Mouse (Mus musculus): ENCODE results near the gene Mixl1.
A peak's percentile ranks its signal among the peaks of the same experiment; 100 is the strongest.

Gene Mixl1

DNA sequence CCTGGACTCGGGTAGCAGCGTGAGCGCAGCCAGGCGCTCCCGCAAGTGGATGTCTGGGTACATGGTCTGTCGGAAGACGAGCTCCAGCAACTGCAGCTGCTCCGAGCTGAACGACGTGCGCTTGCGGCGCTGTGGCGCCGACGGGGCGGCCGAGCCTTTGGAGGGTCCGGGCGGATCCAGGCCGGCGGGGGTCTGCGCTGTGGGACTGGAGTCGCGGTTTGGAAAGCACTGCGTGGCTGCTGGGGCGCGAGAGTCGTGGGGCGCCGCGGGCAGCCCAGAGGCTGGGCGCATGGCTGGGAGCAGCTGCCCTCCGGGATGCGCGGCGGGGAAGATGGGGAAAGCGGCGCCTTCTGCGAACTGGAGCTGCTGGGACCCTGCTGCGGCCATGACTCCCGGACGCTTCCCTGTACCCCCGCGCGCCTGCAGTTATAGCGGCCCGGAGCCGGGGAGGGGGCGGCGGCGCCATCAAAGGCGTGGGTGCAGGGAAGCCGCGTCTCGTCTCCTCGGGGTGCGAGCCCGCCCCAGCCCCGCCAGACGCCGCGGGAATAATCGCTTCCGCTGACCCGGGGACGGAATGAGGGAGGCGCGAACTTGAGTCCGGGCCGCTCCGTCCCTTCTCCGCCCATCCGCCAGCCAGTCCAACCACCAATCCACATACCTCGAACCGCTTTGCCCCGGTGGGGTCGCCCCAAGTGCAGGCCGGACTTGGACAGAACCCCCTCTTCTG is at the start of gene Mixl1:
Gene Mixl1, minus strand, starts transcription at position 409 of the 727 bp plus-strand sequence.
- no peak for DNase-seq (ENCODE audit: low spot score in 2 of 2)

DNA sequence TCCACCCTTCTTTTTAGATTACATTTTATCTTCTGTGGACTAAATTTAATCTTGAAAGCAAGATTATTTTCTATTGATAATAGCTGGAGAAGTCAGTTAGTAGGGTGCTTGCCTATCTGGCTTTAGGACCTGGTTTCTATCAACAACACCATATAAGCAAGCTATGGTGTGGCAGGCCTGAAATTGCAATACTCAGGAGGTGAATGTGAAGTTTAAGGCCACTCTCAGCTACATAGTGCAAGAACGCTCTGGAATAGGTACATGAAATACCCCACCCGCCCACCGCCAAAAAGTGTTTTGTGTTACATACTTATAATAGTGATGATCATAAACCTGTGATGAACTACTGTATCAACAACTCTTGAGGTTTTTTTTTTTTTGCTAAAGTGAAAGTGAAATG is 32.4 kb upstream of the Mixl1 start:
- no peak for DNase-seq (ENCODE audit: low spot score in 2 of 2)

DNA sequence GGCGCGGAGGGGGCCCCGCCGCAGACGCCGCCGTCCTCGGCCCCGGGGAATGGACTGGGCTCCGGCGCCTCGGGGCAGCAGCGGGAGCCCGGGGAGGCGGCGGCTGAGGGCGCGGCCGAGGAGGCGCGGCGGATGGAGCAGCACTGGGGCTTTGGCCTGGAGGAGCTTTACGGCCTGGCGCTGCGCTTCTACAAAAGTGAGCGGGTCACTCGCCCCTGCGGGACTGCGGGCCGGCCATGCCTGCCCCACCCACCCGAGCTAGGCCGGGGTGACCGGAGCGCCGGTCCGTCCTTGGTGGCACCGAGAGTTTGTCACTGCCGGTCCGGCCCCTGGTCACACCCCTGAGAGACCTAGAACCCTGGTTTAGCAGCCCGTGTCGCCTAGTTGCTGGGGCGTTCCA is 29.3 kb upstream of the Mixl1 start:
- peak in 1 of 2 experiments; percentile 67 for DNase-seq (ENCODE audit: low spot score in 2 of 2)

DNA sequence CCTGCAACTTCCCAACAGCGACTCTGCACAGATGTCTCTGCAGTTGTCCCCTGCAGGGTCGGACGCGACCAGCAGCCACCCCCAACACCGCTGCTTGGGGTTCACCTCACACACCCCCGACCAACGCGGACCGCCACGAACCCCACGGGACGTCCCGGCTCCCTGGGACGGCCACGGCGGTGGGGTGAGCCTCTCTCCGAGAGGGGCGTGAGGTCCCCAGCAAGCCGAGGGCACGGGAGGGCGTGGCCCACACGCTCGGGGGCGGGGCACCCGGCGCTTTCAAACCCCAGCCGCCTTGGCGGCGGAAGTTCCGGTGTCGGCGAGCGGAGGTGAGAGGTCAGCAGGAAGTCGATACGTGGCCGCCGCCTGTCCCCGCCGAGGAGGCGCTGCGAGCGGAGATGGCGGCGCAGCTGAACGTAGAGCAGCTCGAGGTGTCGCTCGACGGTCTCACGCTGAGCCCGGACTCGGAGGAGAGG is 28.9 kb upstream of the Mixl1 start, which contains the start of gene Acbd3:
Gene Acbd3, plus strand, starts transcription at position 340 of the 476 bp plus-strand sequence.
- DNase-seq (ENCODE audit: low spot score in 2 of 2) = peak; percentile 90 to 93

DNA sequence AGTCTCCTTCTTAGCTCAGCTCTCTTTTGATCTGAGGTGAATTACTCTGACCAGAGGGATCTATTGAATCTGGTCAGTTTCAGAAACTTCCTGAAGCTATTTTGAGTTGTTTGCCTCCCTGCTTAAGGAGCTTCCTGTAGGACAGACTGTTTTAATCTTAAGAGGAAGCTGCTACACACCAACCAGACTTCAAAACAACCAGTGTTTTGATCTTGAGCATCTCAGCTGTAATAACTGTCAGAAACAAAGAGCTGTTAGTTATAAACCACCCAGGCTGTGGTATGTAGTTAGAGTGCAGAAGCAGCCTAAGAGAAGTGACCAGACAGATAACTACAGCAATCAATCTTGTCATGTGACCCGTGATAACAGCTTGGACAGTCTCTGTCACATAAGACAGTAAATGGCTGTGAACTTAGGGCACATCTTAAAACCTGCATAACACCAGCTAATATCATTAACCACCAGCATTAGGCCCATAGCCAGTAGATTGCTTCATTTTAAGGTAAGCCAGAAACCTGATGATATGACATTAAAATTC is 26.9 kb upstream of the Mixl1 start:
- DNase-seq (ENCODE audit: low spot score in 2 of 2) = no peak

DNA sequence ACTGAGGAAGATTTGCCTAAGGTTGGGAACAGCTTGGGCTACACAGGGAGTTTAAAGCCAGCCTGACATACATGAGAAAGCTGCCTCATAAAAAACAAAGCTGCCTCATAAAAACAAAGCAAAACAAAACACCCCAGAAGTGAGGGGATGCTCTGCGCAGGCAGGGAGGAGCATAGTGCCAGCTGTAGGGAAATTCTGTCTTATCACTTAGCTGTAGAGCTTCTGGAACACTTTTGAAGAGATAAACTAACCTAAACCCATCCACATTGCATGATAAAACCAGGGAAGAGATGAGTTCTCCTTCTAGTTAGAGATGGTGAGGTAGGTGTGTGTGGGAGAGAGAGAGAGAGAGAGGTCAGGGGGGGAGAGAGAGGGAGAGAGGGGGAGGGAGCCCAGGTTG is 25.8 kb upstream of the Mixl1 start:
- no peak for DNase-seq (ENCODE audit: low spot score in 2 of 2)

DNA sequence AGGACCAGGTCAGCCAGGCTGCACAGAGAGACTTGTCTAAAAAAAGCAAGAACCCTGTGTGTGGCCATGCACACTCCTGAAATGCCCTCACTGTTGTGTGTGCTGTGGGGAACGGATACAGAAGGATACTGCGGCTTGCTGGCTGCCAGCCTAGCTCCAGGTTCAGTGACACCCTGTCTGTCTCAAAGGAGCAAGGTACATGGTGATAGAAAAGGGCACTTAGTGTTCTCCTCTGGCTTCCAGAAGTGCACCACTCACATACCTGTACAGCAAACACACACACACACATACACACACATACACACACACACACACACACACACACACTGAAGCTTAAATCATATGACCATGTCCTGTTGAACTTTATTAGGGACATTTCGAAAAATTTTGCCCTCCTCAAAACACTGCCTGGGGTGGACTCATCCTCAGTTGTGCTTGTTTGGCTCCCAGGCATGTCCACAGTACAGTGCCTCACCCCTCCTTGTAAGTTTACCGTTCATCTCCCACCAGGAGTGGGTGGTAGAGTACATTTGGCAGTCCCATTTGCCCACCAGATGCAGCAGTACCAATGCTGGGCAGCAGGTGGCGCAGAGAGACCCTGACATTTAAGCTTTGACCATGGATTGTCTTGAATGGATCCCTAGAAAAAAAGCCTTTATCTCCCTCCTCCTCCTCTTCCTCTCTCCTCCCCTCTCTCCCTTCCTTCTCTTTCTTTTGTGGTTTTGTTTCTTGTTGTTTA is 23.3 kb upstream of the Mixl1 start:
- peak; percentile 66 to 90 for DNase-seq (ENCODE audit: low spot score in 2 of 2)

DNA sequence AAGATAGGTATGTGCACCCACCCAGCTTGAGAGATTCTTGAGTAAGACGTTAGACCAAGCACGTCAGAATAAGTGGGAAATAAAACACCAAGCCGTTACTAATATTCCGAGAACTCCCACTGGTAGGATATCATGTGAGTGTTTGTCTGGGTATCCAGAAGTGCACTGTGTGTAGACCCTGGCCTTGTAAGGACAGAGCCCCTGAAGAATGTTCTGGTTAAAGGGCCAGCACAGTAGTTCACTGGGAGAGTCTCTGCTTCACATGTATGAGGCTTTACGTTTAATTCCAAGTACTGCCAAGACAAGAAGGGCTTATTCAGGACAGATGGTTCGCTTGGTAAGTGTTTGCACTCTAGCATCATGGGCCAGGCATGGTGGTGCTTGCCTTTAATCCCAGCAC is 22.6 kb upstream of the Mixl1 start:
- no peak for DNase-seq (ENCODE audit: low spot score in 2 of 2)

DNA sequence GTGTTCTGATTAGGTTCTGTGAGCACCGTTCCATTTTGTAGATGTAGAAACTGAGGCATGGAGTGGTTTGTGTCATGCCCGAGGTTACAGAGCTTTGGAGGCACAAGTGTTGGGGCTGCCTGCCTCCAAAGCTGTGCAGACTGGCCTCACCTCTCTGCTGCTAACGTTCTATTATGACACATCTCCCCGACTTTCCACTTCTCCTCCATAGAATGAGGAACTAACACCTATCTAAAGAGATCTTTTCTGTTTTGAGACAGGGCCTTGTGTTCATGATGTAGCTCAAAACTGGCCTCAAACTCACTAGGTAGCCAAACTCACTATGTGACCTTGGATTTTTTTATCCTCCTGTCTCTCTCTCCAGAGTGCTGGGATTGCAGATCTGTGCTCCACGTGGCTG is 21.9 kb upstream of the Mixl1 start:
- no peak for DNase-seq (ENCODE audit: low spot score in 2 of 2)

DNA sequence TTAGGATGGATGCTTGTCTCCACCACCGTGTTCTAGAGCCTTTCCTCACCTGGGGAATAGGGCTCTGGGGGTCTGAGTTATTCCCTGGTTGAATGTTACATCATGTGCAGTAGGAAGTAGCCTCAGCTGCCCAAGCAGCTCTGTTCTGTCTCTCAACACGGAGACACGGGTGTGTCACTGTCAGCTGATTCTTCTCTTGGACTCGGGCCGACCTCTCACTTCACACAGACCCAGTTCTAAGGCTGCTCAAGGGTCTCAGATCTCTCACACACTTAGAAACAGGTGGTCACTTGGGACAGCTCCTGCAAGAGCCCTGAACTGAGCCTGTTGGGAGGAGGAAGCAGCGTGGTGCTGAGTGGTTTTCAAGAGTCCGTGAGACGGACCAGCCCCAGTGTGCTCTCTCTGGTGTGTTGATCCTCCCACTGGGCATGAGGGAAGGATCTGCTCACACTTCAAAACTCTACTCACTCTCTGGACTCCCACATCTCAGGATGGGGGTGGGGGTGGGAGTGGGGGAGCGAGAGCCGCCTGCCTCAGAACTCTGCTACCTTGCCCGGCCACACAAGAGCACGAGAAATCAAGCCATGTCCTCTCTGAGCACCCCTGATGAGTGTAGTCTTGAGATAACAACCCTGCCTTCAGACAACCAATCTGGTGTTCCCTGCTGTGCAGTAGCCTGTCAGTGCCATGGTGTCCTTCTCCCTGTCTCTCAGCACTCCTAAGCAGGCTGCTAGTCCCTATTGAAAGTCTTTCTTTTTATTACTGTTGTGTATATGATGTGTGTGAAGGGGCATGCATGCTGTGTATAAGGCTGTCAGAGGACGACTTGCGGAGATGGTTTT is 12.3 kb upstream of the Mixl1 start:
- no peak for DNase-seq (ENCODE audit: low spot score in 2 of 2)

DNA sequence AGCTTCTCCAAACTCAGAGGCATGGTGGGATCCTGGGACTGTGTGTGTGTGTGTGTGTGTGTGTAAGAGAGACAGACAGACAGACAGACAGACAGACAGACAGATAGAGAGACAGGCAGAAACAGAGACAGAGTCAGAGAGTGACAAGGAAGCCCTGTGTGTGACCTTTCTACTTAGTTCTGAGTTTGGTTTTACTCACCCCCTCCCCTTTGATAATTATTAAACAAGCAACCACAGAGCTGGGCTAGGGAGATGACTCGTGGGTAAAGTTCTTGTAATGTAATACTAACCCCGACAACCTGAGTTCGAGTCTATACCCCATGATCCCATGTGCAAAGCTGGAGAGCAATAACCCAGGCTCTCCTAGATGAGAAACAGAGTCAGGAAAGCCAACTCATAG is 11.0 kb upstream of the Mixl1 start:
- no peak for DNase-seq (ENCODE audit: low spot score in 2 of 2)

DNA sequence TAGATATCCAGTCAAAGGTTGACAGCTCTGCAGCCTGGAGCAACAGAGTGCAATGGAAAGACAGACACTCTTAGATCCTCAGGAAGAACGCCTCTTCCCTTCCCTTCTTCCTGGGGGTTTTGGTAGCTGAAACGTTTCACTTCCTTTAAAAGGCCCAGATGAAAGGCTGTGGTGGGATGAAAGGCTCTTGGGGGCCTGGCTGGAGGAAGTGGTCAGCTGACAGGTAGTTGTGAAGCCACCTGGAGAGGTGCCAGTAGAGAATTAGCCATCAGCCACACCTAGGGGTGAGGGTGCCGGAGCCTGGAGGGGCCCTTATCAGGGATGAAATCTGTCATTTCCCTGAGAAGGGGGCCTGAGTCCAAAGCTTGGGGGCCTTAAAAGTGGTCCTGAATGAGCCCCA is 10.5 kb upstream of the Mixl1 start:
- no peak for DNase-seq (ENCODE audit: low spot score in 2 of 2)

DNA sequence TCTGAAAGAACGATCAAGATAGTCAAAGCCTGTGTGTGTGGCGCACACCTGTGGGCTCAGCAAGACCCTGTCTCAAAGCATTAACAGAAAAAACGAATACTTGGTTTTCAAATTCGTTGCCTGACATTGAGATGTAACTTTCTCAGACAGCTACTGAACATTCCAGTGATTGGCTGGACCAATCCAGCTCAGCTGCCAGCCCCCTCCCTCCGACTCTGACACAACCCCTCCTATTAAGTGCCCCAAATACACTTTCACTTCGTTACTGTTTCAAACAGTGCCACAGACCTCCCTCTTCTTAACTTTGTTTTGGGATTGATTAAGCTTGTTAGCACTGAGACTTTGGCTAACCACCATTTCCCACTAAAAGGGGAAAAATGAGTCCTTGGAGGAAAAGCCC is 6.6 kb upstream of the Mixl1 start:
- no peak for DNase-seq (ENCODE audit: low spot score in 2 of 2)

DNA sequence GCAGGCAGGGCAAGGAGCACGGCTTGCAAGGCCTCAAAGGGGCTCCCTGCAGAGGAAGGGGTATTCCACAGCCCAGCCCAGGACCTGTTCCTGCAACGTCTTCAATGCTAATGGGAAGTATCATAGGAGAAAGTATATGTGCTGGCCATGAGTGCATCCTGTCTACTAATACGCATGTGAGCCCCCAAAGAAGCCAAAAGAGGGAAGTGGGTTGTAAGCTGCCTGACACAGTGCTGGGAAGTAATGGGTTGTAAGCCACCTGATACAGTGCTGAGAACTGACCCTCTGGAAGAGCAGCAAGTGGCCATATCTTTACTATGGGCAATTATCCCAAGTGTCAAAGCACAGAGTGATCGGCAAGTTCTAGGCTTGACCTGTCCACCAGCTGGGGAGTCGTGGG is 1.2 kb upstream of the Mixl1 start:
- no peak for DNase-seq (ENCODE audit: low spot score in 2 of 2)

DNA sequence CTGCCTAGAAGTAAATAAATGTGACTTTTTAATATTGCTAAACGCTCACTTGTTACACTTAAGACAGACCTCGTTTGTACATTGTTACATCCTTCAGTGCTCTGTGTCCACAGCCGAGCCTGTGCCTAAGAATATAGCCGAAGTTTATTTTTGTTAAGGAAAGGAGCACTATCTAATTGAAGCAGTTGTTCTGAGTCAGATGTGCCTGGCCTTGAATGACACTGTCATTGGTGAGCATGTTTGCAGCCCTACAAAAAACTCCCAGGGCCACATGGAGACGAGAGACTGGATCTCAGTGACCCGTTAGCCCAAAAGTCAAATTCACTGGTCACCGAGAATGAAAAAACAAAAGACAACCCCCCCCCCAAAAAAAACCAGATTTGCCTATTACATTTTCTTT is 5.5 kb downstream of the Mixl1 start:
- DNase-seq (ENCODE audit: low spot score in 2 of 2) = no peak

All from urinary bladder, postnatal 4 days (tissue).